Mouse (Mus musculus) cerebellum, postnatal 14 days (tissue): ENCODE measurements around the gene Oscar.

Experiments
- DNase-seq, 2 experiments: peaks; one replicate each; pipeline ENCODE4 v3.0.0; 2021; ENCODE audit warnings: mixed read lengths in 2 of 2

Oscar gene

DNA sequence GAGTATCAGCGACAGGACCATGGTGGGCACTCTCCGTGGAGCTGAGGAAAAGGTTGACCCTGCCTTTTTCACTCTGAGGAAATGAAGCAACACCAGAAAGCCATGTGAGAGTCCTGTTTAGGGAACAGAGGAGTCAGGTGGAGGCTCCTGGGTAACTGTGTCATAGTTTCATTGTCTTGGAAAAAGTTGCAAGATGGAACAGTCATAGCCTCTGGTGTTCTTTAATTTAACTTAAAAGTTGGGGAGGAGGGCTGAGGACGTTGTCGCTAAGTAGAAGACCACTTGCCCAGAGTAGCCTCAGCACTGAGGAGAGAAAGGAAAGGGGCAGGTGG is at the start of gene Oscar:
TSS of gene Oscar (minus strand) at position 101 of the 332 bp plus-strand sequence.
- no peak for DNase-seq

DNA sequence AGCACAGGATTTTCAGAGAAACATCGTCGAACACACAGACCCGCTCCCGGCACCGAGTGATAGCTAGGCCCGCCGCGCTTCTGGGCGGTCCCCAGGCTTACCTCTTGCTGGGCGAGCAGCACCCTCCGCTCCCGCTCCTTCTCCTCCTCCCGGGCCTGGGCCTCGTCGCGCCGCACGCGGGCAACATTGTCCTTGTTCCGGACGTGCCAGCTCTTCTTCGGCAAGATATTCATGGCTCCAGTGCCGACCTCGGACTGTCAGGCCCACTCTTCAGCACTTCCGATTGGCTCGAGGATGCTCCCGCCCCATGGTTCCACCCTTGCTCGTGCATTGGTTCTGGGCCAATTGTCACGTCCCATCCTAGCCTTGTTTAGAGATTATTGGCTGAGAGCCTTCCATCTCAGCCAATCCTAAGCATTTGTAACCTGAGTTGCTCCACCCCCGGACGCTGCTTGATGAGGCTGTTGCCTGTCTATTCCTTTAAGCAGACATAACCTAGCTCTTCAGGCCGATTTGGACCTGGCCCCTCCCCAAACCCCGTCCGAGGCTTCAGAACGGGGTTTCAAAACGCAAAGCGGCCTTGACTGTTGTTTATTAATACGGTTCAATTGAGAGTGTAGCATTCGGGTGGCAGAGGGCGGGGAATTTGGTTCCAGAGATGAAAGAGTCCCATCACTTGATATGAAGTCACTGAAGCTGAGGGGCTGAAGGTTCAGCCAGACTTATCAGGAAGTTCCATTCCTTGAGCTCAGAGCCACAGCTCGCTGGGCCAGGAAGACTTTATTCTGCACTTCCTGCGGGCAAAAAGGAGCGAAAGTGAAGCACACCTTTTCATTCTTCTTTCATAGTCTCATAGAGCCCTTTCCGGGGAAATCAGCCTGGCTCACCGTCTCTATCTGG is 49.5 kb upstream of the Oscar start, which contains the start of gene Leng1:
TSS of gene Leng1 (minus strand) at position 626 of the 900 bp plus-strand sequence.
- DNase-seq = peak; percentile 97 to 98

GRCm38 (mm10) chr7:3664524-3665214 is 48.7 kb upstream of the Oscar start:
- no peak for DNase-seq

GRCm38 (mm10) chr7:3658578-3658977 is 42.6 kb upstream of the Oscar start:
- no peak for DNase-seq

GRCm38 (mm10) chr7:3656966-3657365 is 41.0 kb upstream of the Oscar start:
- no peak for DNase-seq

DNA sequence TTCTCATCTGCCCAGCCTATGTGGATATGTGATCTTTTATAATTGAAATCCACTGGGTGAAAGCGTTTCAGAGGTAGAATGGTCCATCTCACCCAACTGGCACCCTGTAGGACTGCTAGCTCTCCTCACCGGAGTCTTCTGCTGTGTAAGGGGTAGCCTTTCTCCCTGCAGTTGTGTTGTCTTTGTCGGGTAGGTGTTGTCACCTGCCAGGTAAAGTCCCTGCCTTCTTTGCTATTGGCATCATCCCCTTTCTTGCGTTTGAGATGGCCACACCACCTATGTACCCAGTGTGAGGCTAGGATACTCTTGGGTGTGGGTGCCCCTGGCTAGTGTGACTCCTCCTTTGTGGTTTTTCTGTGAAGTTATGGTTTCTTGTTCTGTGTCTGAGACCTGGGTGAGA is 30.7 kb upstream of the Oscar start:
- DNase-seq = no peak

DNA sequence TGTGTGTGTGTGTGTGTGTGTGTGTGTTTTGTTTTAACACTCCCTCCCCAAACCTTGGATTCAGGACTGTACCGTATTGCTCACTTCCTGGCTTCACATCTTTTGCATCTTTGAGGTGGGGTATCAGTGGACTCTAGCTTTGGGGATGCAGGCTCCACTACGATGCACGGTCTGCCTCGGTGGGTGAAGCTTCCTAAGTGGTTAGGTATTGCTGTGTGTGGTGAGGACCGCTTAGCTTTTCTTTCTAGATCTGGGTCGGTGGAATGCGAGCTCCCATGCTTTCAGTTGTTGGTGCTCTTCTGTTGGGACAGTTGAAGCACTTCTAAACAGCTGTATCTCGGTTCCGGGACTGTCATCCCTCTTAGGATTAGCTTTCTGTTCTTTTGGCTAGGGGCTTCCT is 30.2 kb upstream of the Oscar start:
- no peak for DNase-seq

DNA sequence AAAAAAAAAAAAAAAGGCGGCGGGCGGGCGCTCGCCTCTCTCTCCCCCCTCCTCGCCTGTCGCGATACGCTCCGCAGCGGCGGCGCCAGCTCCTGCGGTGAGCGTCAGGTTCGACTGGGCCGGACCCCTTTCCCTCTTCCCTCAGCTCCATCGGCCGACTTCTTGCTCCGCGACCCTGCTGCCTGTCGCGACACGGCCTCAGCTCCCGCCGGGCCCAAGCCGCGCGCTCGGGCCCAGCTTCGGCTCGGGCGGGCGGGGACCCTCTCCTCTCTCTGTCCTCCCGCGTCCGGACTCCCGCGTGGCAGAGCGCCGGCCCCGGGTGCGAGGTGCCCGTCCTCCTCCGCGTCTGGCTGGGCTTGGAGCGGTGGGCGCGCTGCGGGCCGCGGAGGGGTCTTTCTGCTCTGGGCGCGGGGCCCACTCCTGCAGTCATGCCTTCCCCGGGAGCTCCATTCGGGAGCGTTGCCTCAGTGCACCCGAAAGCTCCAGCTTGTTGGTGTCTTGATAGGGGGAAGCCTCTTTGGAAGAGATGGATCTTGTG is 29.6 kb upstream of the Oscar start:
- no peak for DNase-seq

DNA sequence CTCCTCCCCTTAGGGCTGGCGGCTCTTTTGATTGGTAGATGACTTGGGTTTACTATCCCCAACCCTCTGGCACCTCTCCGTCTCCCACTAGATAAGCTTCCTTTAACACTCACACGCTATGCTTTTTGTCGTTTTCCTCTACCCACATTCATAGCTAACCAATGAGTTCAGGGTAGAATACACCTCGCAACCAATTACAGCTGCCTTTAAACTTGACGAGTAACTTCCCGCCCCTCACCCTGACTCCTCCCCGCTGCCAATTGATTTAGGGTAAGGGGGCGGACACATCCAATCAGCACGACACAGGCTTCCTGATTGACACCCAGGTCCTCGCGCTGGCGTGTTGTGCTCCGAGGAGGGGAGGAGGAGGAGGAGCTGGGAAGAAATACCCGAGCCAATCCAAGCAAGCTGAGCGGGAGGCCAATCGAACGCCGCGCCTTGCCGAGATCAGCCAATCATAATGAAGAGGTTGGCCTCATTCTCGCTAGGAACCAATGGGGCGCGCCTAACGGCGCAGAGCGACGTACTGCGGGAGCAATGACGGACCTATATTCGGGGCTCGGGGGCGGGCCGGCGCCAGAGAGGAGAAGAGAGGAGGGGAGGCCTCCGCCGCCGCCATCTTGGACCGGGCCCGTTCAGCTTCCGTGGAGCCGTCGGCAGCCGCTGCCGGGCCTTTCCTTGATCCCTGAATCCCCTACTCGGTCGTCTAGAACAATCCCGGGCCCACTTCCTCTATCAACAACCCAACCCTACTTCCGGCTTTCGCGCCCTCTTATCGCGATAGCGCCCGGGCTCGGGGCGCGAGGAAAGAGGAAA is 28.9 kb upstream of the Oscar start, which contains the start of gene Cnot3:
TSS of gene Cnot3 (plus strand) at position 597 of the 816 bp plus-strand sequence.
- DNase-seq = peak; percentile 98

- DNase-seq = peak in 1 of 2 experiments; percentile 97
These were observed 28.4 kb upstream of the Oscar start for GRCm38 (mm10) chr7:3644348-3644671.

- DNase-seq = no peak
These were observed 27.9 kb upstream of the Oscar start for GRCm38 (mm10) chr7:3643843-3644242.

DNA sequence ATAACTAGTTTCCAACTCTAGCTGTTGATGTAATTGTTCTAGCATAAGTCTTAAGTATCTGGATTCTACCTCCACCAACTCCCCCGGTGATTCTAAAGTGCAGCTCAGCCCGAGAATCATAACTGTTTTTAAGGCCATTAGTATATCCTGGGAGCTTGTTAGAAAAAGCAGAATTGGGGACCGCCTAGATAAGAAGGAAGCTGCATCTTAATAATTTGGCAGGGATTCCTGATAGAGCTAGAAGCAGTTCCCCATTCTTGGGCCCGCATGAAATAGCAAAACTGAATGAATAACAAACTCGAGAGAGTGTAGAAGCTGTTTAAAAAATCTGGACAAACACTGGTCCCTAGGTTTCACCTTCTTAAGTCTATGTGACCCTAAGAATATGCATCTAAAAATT is 27.5 kb upstream of the Oscar start:
- no peak for DNase-seq

- no peak for DNase-seq
These were observed 14.5 kb upstream of the Oscar start for GRCm38 (mm10) chr7:3630478-3630815.

DNA sequence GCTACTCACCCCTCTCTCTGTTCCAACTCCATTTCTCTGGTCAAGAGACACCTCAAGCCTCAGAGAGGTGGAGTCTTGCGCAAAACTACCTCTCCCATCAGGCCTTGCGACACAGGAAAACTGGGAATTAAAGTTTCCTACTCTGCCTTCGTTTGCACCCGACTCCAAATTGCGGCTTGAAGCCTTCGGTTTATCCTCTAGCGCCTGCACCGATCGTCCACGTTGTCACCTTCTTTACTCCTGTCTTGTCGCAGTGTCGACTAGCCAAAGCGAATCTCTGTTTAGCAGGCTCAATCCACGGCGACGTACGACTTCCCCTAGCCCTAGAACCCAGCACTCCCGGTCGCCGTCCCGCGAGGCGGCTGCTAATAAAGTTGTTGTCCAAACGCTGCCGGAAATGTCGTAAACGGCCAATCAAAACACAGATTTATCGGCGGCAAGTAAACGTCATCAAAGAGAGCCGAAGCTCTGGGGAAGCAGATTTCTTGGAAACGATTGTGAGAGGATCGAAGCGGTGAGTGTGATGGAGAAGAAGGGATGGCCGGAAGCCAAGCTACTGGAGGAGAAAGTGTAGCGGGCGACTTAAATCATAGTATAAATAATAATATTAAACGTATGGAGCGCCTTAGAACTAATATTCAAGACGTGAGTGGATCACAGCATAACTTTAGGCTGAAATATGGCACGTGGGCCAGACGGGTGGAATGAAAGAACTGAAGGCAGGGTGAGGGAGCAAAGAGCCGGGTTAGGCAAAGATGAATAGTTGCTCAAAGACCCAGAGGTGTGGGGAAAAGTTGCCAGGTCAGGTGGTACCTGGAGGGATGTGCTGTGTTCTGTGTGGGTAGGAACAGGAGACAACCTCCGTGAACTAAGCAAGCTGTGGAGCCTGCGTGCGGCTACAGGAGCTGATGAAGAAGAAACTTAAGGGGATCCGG is 13.9 kb upstream of the Oscar start, which contains the start of the genes Tfpt and Prpf31:
TSS of gene Tfpt (minus strand) at position 387 of the 935 bp plus-strand sequence.
TSS of gene Prpf31 (plus strand) at position 443 of the 935 bp plus-strand sequence.
- DNase-seq = peak; percentile 91 to 95

- no peak for DNase-seq
These were observed 13.1 kb upstream of the Oscar start for GRCm38 (mm10) chr7:3629030-3629429.

DNA sequence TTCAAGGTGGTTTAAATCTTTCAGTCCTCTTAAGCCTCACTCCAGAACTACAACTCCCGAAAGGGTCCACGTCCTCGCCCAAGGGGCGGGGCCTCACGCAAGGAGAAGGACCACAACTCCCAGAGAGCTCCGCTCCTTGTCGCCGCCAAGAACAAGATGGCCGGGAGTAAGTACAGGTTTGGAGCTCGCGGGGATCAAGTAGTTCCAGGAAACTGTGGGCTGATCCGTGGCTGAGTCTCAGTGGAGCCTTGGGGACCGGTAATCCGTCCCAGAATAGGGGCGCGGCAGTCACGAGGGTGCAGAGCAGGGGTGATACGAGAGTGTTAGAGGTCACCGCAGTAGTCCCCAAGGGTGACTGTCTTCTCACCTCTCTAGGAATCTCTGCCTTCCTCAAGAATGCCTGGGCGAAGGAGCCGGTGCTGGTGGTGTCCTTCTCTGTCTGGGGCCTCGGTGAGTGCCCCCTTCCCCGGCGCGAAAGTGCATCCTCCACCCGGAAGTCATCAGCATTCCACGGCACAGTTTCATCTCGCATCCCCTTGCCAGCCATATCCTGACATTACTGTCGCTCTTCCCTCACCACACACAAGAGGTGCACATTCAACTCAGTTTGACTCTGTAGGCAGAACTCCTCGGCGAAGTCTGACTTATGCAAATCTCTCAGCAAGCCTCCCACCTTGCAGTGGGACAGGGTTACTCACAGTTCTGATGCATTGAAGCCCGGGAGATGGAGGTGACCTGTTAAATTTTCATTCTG is 1.5 kb upstream of the Oscar start, which contains the start of gene Ndufa3:
TSS of gene Ndufa3 (plus strand) at position 132 of the 754 bp plus-strand sequence.
- DNase-seq = peak; percentile 91 to 92

DNA sequence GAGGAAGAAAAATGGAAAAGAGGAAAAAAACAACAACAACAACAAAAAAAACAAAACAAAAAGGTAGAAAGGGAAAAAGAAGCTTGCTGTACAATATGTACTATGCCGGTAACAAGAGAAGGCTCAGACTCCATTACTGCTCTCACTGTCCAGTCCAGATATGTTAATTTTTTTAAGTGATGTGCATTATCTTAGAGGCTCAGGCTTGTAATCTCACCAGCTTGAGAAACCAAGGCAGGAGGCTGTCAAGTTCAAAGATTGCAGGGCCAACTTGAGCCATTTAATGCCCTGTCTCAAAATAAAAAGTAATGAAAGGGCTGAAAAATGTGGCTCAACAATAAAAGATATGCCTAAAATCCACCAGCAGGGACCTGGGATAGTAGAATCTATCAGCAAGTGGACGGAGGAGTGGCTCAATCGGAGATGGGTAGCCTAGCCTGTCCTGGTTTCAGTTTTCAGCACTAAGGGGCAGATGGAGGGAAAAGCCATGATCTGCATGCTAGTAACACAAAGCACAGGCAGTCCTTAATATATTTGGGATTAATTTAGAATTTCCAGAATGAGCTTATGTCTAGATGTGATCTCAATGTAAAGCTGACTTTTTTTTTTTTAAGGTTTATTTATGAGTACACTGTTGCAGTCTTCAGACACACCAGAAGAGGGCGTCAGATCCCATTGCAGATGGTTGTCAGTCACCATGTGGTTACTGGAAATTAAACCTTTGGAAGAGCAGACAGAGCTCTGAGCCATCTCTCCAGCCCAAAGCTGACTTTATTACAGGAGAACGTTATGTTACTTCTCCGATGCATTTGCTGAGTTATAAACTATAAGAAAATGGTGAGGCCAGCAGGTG is 658 bp upstream of the Oscar start:
- DNase-seq = peak; percentile 27 to 77

GRCm38 (mm10) chr7:3614021-3614420 is 1.9 kb downstream of the Oscar start:
- no peak for DNase-seq

- DNase-seq = no peak
These were observed 5.0 kb downstream of the Oscar start for GRCm38 (mm10) chr7:3611006-3611405.

DNA sequence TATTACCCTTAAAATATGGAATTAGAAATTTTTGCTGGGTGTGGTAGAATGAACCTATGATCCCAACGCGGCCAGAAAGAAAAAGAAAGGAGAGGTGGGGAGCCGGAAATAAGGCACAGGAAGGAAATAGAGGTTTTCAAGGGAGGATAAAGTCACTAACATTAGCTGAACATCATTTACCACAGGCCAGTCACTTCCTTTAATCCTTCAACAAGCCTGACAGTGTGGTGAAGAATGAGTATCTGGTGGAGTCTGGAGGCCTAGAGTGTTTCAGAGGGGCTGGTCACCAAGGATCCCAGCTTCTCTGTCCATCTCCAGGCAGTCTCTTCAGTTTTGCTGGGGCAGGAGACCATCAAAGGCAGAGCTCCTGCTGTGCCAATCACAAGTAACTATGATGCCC is 5.5 kb downstream of the Oscar start:
- no peak for DNase-seq
